14 mouse cellular contexts compared by ENCODE assay signal in the genomic region with DNA sequence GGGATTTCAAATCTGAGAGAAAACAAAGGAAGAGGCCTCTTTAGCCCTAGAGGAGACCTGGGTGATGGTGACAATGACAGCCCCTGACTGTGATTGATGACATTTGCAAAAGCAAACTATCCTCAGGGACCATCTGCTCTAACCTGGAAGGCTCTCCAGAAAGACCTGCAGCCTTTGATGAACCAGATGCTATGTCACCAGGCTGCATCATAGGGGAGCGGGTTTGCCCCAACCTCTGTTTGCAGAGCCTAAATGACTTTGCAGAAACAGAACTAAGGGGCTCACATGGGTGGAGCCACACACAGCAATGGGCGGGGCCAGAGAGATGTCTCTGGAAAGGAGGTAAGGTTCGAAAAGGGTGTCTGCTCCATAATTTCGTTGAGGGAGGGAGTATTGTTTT.
DNase-seq lines count a peak whose midpoint lies in the region; ATAC-seq and TF ChIP-seq lines count a peak whose summit lies in the region.
"Had no signal": no experiment of that assay in that cellular context is flagged by ENCODE, and none has a peak within 500 bp of the region (broad histone marks: within the 10 kb centered on the region; RNA-seq: fewer than 3 reads in every experiment).

No protein-coding gene starts in this region.

- peaks cover 65% of the 10 kb centered on the region for H3K4me1 ChIP-seq in heart, embryonic 15.5 days (replicated peaks)
- peaks cover 27% of the 10 kb centered on the region for H3K4me1 ChIP-seq in heart, adult 2 months (ENCODE audit: control insufficient read depth, insufficient read depth, low read length)
- H3K4me1 ChIP-seq in stomach, embryonic 16.5 days (ENCODE audit: control insufficient read depth, insufficient read depth, low read length), result peaks cover 14% of the 10 kb centered on the region
- no peaks in the 10 kb centered on the region; the same call in 1 of the 2 replicates for H3K4me1 ChIP-seq in stomach, postnatal 0 days (replicated peaks; ENCODE audit: control insufficient read depth, insufficient read depth)
- peaks cover 72% of the 10 kb centered on the region for H3K4me1 ChIP-seq in limb, embryonic 10.5 days

- intact Hi-C loops in heart, adult 2 months (cut with DNase I), result no loop called here
- intact Hi-C loops in left cerebral cortex, postnatal 36 days (cut with DNase I), result no loop called here

- WGBS in heart, embryonic 15.5 days, result 65% methylated on average over 4 of the region's 4 CpGs
- 77% methylated on average over 4 of the region's 4 CpGs for WGBS in heart, adult 2 months
- 56% methylated on average over 4 of the region's 4 CpGs for WGBS in stomach, embryonic 16.5 days
- WGBS in stomach, postnatal 0 days, result 50% methylated on average over 4 of the region's 4 CpGs
- WGBS in limb, embryonic 10.5 days, result 54% methylated on average over 4 of the region's 4 CpGs

- peak overlapping the region; percentile 7; the same call in 1 of the 2 replicates for H3K27ac ChIP-seq in heart, embryonic 15.5 days
- H3K27ac ChIP-seq in heart, adult 2 months, result no peak overlapping the region
- H3K27ac ChIP-seq in stomach, embryonic 16.5 days (ENCODE audit: low read length), result no peak overlapping the region
- no peak overlapping the region for H3K27ac ChIP-seq in stomach, postnatal 0 days (replicated peaks)
- H3K27ac ChIP-seq in limb, embryonic 10.5 days, result peak overlapping the region; percentile 74
- H3K27ac ChIP-seq: gastrocnemius, adult 2 months; kidney, postnatal 0 days had no signal

- no peak for DNase-seq in heart, adult 2 months
- no peak for DNase-seq in stomach, postnatal 0 days (ENCODE audit: low spot score)
- no peak for DNase-seq in limb, embryonic 10.5 days (ENCODE audit: low spot score)
- DNase-seq in thymus, postnatal 4 days, result peak; percentile 66
- DNase-seq in adrenal gland, postnatal 10 days, result no peak
- DNase-seq in left cerebral cortex, postnatal 36 days (ENCODE audit: low spot score in 2 of 2), result no peak
- DNase-seq: cerebellum, adult 9-10 months; gastrocnemius, adult 2 months; heart, postnatal 14 days had no signal

- no peak for TF ChIP-seq POLR2A in heart, adult 2 months (IDR thresholded peaks at IDR 0.05; ENCODE audit: insufficient read depth, low read depth, low read length)

- H3K4me2 ChIP-seq in heart, embryonic 15.5 days, result no peak overlapping the region
- no peak overlapping the region for H3K4me2 ChIP-seq in stomach, embryonic 16.5 days (ENCODE audit: low read depth, low read length)
- no peak overlapping the region for H3K4me2 ChIP-seq in stomach, postnatal 0 days (replicated peaks; ENCODE audit: low read depth)
- H3K4me2 ChIP-seq: midbrain, embryonic 11.5 days had no signal

- H3K9me3 ChIP-seq in heart, embryonic 15.5 days (replicated peaks), result no peaks in the 10 kb centered on the region
- H3K9me3 ChIP-seq in stomach, embryonic 16.5 days (replicated peaks; ENCODE audit: control insufficient read depth, low read length), result no peaks in the 10 kb centered on the region
- H3K9me3 ChIP-seq in stomach, postnatal 0 days (ENCODE audit: control insufficient read depth, low read length), result no peaks in the 10 kb centered on the region
- H3K9me3 ChIP-seq in limb, embryonic 10.5 days (replicated peaks), result no peaks in the 10 kb centered on the region

- H3K36me3 ChIP-seq in heart, embryonic 15.5 days, result no peaks in the 10 kb centered on the region
- H3K36me3 ChIP-seq in heart, adult 2 months (ENCODE audit: control insufficient read depth, insufficient read depth, low read length), result peaks cover 11% of the 10 kb centered on the region
- H3K36me3 ChIP-seq in stomach, embryonic 16.5 days (ENCODE audit: control insufficient read depth, insufficient read depth, low read length), result no peaks in the 10 kb centered on the region
- no peaks in the 10 kb centered on the region for H3K36me3 ChIP-seq in stomach, postnatal 0 days (ENCODE audit: control insufficient read depth, insufficient read depth, low read length)
- no peaks in the 10 kb centered on the region for H3K36me3 ChIP-seq in limb, embryonic 10.5 days

- no peak overlapping the region for H3K9ac ChIP-seq in heart, embryonic 15.5 days
- H3K9ac ChIP-seq in heart, adult 2 months (ENCODE audit: low read depth, low read length), result no peak overlapping the region
- H3K9ac ChIP-seq in stomach, embryonic 16.5 days (ENCODE audit: low read length), result no peak overlapping the region
- no peak overlapping the region for H3K9ac ChIP-seq in stomach, postnatal 0 days (ENCODE audit: low read length)

- H3K27me3 ChIP-seq in heart, embryonic 15.5 days, result no peaks in the 10 kb centered on the region
- H3K27me3 ChIP-seq in heart, adult 2 months (ENCODE audit: control insufficient read depth, insufficient read depth, low read length), result no peaks in the 10 kb centered on the region
- no peaks in the 10 kb centered on the region for H3K27me3 ChIP-seq in stomach, embryonic 16.5 days (ENCODE audit: control insufficient read depth, insufficient read depth, low read length)
- no peaks in the 10 kb centered on the region for H3K27me3 ChIP-seq in stomach, postnatal 0 days (ENCODE audit: control insufficient read depth, insufficient read depth, low read length)
- H3K27me3 ChIP-seq in limb, embryonic 10.5 days (ENCODE audit: low read depth, poor library complexity, severe bottlenecking), result no peaks in the 10 kb centered on the region
- H3K27me3 ChIP-seq: Patski had no signal

- peaks cover 5% of the 10 kb centered on the region for H3K79me2 ChIP-seq in heart, adult 2 months (replicated peaks; ENCODE audit: control insufficient read depth, insufficient read depth, low read length)

- no peak for TF ChIP-seq CTCF in heart, adult 2 months (IDR thresholded peaks at IDR 0.05)
- TF ChIP-seq CTCF in stomach, postnatal 0 days (IDR thresholded peaks at IDR 0.05; ENCODE audit: low read depth), result no peak

- ATAC-seq in heart, embryonic 15.5 days (replicated peaks; ENCODE audit: insufficient number of reproducible peaks, insufficient read depth, low FRiP score, low read depth), result no peak
- 0 out of 2 replicates have a peak, but pooled peaks have one; percentile 21 for ATAC-seq in stomach, embryonic 16.5 days (ENCODE audit: insufficient read depth, low FRiP score)
- no peak for ATAC-seq in stomach, postnatal 0 days (ENCODE audit: low FRiP score, low TSS enrichment)
- ATAC-seq: Patski had no signal

- no peak for TF ChIP-seq EP300 in heart, adult 2 months (IDR thresholded peaks at IDR 0.05; ENCODE audit: insufficient read depth, low read depth, low read length)
- no peak for TF ChIP-seq EP300 in stomach, postnatal 0 days (optimal IDR thresholded peaks at IDR 0.05)

- H3K4me3 ChIP-seq in heart, embryonic 15.5 days, result no peak overlapping the region
- no peak overlapping the region for H3K4me3 ChIP-seq in heart, adult 2 months
- H3K4me3 ChIP-seq in stomach, embryonic 16.5 days (replicated peaks; ENCODE audit: low read length), result no peak overlapping the region
- H3K4me3 ChIP-seq in stomach, postnatal 0 days (ENCODE audit: low read depth, low read length), result no peak overlapping the region
- H3K4me3 ChIP-seq in limb, embryonic 10.5 days, result no peak overlapping the region
- H3K4me3 ChIP-seq: gastrocnemius, adult 2 months had no signal

Comparison
In these comparisons a context has a peak if more than half of its experiments do, and no peak if none do; other contexts are left out.
1. H3K27ac ChIP-seq: peak in heart, embryonic 15.5 days (single experiment) and limb, embryonic 10.5 days (single experiment); none in heart, adult 2 months (single experiment), stomach, embryonic 16.5 days (single experiment) and stomach, postnatal 0 days (single experiment).